In the genomic region with DNA sequence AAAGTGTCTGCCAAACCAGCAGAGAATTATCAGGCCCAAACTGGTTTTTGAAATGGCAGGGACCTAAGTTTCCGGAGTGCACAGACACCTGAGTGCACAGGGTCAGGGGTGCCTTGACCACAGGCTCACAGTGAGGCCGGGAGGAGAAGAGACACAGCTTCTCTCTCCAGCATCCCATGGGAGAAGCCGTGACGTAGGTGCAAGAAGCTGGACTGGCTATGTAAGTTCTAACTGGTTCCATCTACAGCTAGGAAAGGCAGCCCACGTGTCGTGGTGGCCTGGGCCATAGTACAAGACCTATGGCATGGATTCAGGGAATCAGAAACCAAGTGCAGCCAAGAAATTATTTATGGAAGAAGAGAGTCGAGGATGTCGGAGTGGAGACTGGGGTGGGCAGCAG, we compare ENCODE assay signal across 17 mouse cellular contexts. TPM values are rescaled to one million over a fixed set of nuclear protein-coding genes. Genes with fewer than 3 reads are reported as not detected.
"Had no signal": no experiment of that assay in that cellular context is flagged by ENCODE, and none has a peak within 500 bp of the region (broad histone marks: within the 10 kb centered on the region; RNA-seq: fewer than 3 reads in every experiment).

No protein-coding gene starts in this region.

- H3K27ac ChIP-seq: kidney, postnatal 0 days; layer of hippocampus, adult 2 months; limb, embryonic 13.5 days; liver, embryonic 15.5 days; midbrain, embryonic 10.5 days; neural tube, embryonic 15.5 days had no signal

- H3K4me3 ChIP-seq: layer of hippocampus, adult 2 months; limb, embryonic 13.5 days; liver, embryonic 15.5 days; midbrain, embryonic 10.5 days; myocyte; neural tube, embryonic 15.5 days had no signal

- DNase-seq: kidney, postnatal 4 days; lung, embryonic 14.5 days; lung, postnatal 10 days; lung, postnatal 4 days; midbrain, embryonic 14.5 days; right cerebral cortex, adult 18-20 months; right cerebral cortex, postnatal 25 days; thymus, postnatal 36 days had no signal

- H3K36me3 ChIP-seq: limb, embryonic 13.5 days; liver, embryonic 15.5 days; midbrain, embryonic 10.5 days; neural tube, embryonic 15.5 days had no signal

- H3K9me3 ChIP-seq: limb, embryonic 13.5 days; liver, embryonic 15.5 days; midbrain, embryonic 10.5 days; neural tube, embryonic 15.5 days had no signal

- H3K9ac ChIP-seq: limb, embryonic 13.5 days; liver, embryonic 15.5 days; lung, embryonic 14.5 days; neural tube, embryonic 15.5 days had no signal

- H3K4me2 ChIP-seq: limb, embryonic 13.5 days; liver, embryonic 11.5 days; liver, embryonic 15.5 days; lung, embryonic 14.5 days; neural tube, embryonic 15.5 days had no signal

RNA-seq across cellular contexts. Expression of gene Pxdc1, which starts 6.1 kb away (rescaled TPM):
- total RNA-seq: megakaryocyte, adult 5-6 weeks had no signal
